Comparison of ENCODE assay signal across 8 mouse cellular contexts in the genomic region with DNA sequence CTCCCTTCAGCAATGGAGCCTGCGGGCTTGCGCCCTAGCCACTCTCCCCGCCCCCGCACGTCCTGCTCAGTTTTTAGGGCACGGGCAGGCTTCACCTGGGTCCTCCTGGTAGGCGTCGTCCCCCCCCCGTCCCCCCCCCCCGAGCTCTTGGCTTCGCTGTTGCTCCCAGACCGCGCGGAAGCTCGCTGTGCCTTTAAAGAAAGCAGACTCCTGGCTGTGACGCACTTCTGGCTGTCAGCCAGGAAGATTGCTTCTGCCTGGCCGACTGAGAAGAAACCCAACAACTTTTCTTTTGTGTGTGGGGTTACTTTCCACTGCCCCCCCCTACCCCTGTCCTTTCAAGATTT. TPM values are rescaled to one million over a fixed set of nuclear protein-coding genes. Genes with fewer than 3 reads are reported as not detected.
DNase-seq lines count a peak whose midpoint lies in the region; ATAC-seq and TF ChIP-seq lines count a peak whose summit lies in the region.

No protein-coding gene starts in this region.

- H3K27ac ChIP-seq in lung, embryonic 14.5 days (ENCODE audit: low read depth) = peak overlapping the region; percentile 100

- peaks cover 64% of the 10 kb centered on the region for H3K4me1 ChIP-seq in G1E (ENCODE audit: insufficient read depth, low read depth, low read length)
- peaks cover 25% of the 10 kb centered on the region for H3K4me1 ChIP-seq in lung, embryonic 14.5 days (ENCODE audit: insufficient read depth)

- peak overlapping the region; percentile 69 for H3K4me2 ChIP-seq in lung, embryonic 14.5 days

- 0 out of 2 replicates have a peak, but pooled peaks have one; percentile 30 for ATAC-seq in G1E (ENCODE audit: extremely low read depth, insufficient number of reproducible peaks, low FRiP score, poor library complexity, severe bottlenecking)
- peak; percentile 33 for ATAC-seq in frontal cortex, adult (ENCODE audit: low TSS enrichment)
- ATAC-seq in hematopoietic stem cell, adult 5-6 weeks (replicated peaks in 1 of 2; ENCODE audit: insufficient read depth in 1 of 2, low FRiP score in 2 of 2, low TSS enrichment in 1 of 2, low read depth in 1 of 2, poor library complexity in 2 of 2, severe bottlenecking in 2 of 2) = peak; percentile 9 to 15; a peak in 2 of 4 replicates
- ATAC-seq in lung, embryonic 14.5 days (ENCODE audit: insufficient read depth) = peak; percentile 67

- H3K36me3 ChIP-seq in G1E (replicated peaks) = peaks cover 25% of the 10 kb centered on the region
- 0 out of 2 replicates have a peak, but pooled peaks cover 4% of the 10 kb centered on the region for H3K36me3 ChIP-seq in lung, embryonic 14.5 days (ENCODE audit: insufficient read depth)

- peak overlapping the region; percentile 84 for H3K9ac ChIP-seq in lung, embryonic 14.5 days

- H3K9me3 ChIP-seq in G1E (replicated peaks) = no peaks in the 10 kb centered on the region
- no peaks in the 10 kb centered on the region for H3K9me3 ChIP-seq in lung, embryonic 14.5 days (ENCODE audit: low read depth, low read length)

- H3K27me3 ChIP-seq in G1E (ENCODE audit: insufficient read depth, low read length) = no peaks in the 10 kb centered on the region
- H3K27me3 ChIP-seq in lung, embryonic 14.5 days (ENCODE audit: insufficient read depth, low read length) = no peaks in the 10 kb centered on the region

- peak; percentile 59 for DNase-seq in G1E (ENCODE audit: low spot score)
- DNase-seq in brain, embryonic 18.5 days (ENCODE audit: low read depth, low spot score) = peak; percentile 87
- peak; percentile 87 to 88 for DNase-seq in layer of hippocampus, adult 8-10 months (ENCODE audit: low spot score in 2 of 2)
- peak; percentile 99 for DNase-seq in lung, embryonic 14.5 days
- DNase-seq in ovary, adult 18-20 months (ENCODE audit: low spot score) = peak; percentile 89
- peak; percentile 79 for DNase-seq in thymus, postnatal 0 days (ENCODE audit: low spot score)

- peak overlapping the region; percentile 77 for H3K4me3 ChIP-seq in G1E (ENCODE audit: low read depth, low read length)
- H3K4me3 ChIP-seq in lung, embryonic 14.5 days (ENCODE audit: low read depth, low read length) = peak overlapping the region; percentile 69

- TF ChIP-seq CTCF in G1E (IDR thresholded peaks at IDR 0.05; ENCODE audit: low read depth, low read length) = no peak
- no peak for TF ChIP-seq CTCF in lung, embryonic 14.5 days (IDR thresholded peaks at IDR 0.05; ENCODE audit: low read depth)

- under 1% methylated on average over 16 of the region's 17 CpGs for WGBS in lung, embryonic 14.5 days

RNA-seq across cellular contexts. Expression of gene Numa1, which starts 36.5 kb away (rescaled TPM):
- total RNA-seq in G1E (2014; fragmentation: Nextera tagmentation) (134 and 189 TPM in 2 replicates), G1E (2017) (120 and 125 TPM in 2 replicates)
- 106 and 112 TPM in 2 replicates for polyA plus RNA-seq in G1E (2012)
- 315 and 392 TPM in 2 replicates for total RNA-seq in hematopoietic stem cell, adult 5-6 weeks (2017)
- total RNA-seq in layer of hippocampus, adult 8-10 months (2022) = 100 to 1,000 TPM in 3 of 4 experiments, 10 to 100 TPM in 1; 99.7 to 129 (median 117) TPM
- polyA plus RNA-seq in lung, embryonic 14.5 days (2014; fragmentation: Nextera tagmentation; extraction: Ambion mirVana) = 109 TPM in 2 replicates
- 44.3 and 49.3 TPM in 2 replicates for polyA plus RNA-seq in thymus, postnatal 0 days (2015; fragmentation: Nextera tagmentation; extraction: Ambion mirVana)

RNA-seq across cellular contexts. Expression of gene Lrrc51, which starts 36.7 kb away (rescaled TPM):
- total RNA-seq in G1E (2014; fragmentation: Nextera tagmentation) (12.4 and 17.7 TPM in 2 replicates), G1E (2017) (2.9 and 4.1 TPM in 2 replicates)
- 0.53 and 0.65 TPM in 2 replicates for polyA plus RNA-seq in G1E (2012)
- total RNA-seq in hematopoietic stem cell, adult 5-6 weeks (2017) = 2.4 and 3.2 TPM in 2 replicates
- total RNA-seq in layer of hippocampus, adult 8-10 months (2022) = 1 to 10 TPM; 5.8 to 7.9 (median 6.1) TPM
- polyA plus RNA-seq in lung, embryonic 14.5 days (2014; fragmentation: Nextera tagmentation; extraction: Ambion mirVana) = 7.7 and 8.3 TPM in 2 replicates
- polyA plus RNA-seq in thymus, postnatal 0 days (2015; fragmentation: Nextera tagmentation; extraction: Ambion mirVana) = 5.3 and 7.1 TPM in 2 replicates

RNA-seq across cellular contexts. Expression of gene Il18bp, which starts 48.1 kb away (rescaled TPM):
- total RNA-seq in G1E (2014; fragmentation: Nextera tagmentation) (4.2 and 6.5 TPM in 2 replicates), G1E (2017) (2.5 and 2.7 TPM in 2 replicates)
- polyA plus RNA-seq in G1E (2012) = 1.8 TPM in 2 replicates
- 3.9 and 4.7 TPM in 2 replicates for total RNA-seq in hematopoietic stem cell, adult 5-6 weeks (2017)
- 10 to 100 TPM in 3 of 4 experiments, 1 to 10 TPM in 1; 8.3 to 12.9 (median 11.1) TPM for total RNA-seq in layer of hippocampus, adult 8-10 months (2022)
- polyA plus RNA-seq in lung, embryonic 14.5 days (2014; fragmentation: Nextera tagmentation; extraction: Ambion mirVana) = 2.2 and 2.6 TPM in 2 replicates
- polyA plus RNA-seq in thymus, postnatal 0 days (2015; fragmentation: Nextera tagmentation; extraction: Ambion mirVana) = 19.2 and 20.2 TPM in 2 replicates

Comparison
In these comparisons a context has a peak if more than half of its experiments do, and no peak if none do; other contexts are left out.
1. Peak in every context shown above with its lines: DNase-seq, ATAC-seq, H3K4me3 ChIP-seq and H3K27ac ChIP-seq.
2. ATAC-seq: peak in every context shown above with its lines; median percentile 67 in lung, embryonic 14.5 days; 33 in frontal cortex, adult; 30 in G1E; 12 in hematopoietic stem cell, adult 5-6 weeks.